Mouse (Mus musculus) layer of hippocampus, adult 9-10 months (tissue): ENCODE data around the gene Scml4.

ENCODE experiments used
- DNase-seq: peaks from one replicate; pipeline ENCODE4 v3.0.0; 2022; ENCODE audit warnings: low spot score

The Scml4 gene

GRCm38 (mm10) chr10:42862102-42862740 lies 2.1 kb downstream of the Scml4 start:
- DNase-seq = no peak

DNA sequence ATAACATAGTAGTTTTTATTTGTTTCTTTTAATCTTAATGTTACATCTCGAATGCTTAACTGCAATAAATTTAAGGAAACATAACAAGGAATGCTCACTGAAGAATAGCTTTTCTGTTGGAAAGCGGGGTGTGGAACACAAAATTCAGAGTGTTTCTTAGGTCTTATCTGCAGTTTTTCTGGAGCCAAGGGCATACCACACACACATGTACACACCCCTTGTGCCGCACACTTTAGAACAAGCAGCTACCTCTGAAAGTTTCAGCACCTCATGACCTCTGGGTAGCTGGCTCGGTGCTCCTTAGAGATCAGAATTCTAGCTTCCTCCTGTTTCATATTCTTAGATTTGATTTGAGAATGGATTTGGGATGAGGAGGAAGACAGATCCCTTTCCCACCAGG lies 2.6 kb downstream of the Scml4 start:
- DNase-seq = no peak

DNA sequence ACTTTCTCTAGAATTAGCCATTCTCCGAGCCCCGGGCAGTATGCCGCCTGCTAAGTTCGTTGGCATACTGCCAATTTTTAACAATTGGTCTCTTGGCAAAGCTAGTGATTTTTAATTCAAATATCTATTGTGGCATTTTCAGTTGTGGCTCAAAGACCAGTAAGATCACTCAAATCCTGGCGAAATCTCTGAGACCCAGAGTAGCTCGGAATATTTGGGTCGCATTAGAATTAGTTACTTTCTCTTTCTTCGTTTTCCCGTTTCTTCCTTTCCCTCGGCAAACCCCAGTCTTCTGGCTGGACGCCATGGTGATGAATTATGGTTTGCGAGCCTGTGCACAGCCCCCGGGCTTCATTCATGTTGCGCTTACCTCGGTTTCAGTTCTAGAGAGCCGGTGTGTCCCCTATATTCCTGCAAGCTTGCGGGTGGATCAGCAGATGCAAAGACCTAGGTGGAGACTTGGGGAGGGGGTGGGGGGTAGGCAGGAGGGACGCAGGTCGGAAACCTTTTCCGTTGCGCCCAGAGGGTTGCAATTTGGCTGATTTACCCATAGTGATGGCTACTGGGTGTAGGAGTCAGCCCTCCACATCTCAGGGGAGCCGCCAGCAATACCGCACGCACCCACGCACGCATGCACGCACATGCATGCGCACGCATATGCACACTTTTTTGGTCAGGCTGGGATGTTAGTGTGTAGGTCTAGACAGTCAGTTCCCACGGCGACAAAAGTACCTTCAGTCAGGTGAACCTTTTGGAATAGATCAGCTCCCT lies 3.6 kb downstream of the Scml4 start:
- no peak for DNase-seq

DNA sequence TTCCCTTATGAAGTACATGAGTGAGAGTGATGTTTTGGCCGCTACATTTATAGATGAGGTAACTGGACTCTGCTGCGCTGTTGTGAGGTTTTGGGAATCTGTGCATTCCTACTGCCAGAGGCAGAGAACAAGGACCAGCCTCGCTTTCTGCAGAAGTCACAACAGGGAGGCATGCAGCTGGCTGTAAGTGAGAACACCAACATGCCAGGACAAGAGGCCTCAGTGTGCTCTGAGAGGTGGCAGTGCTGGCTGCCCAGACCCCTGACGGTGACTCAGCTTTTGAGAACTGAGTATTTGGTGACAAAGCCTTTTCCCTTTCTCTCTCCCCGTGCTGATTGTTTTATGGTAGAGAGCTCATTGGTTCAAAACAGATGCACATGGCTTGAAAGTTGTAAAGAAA lies 4.5 kb downstream of the Scml4 start:
- DNase-seq = no peak

- DNase-seq = no peak
Measured at GRCm38 (mm10) chr10:42868416-42868815, 8.2 kb downstream of the Scml4 start.

DNA sequence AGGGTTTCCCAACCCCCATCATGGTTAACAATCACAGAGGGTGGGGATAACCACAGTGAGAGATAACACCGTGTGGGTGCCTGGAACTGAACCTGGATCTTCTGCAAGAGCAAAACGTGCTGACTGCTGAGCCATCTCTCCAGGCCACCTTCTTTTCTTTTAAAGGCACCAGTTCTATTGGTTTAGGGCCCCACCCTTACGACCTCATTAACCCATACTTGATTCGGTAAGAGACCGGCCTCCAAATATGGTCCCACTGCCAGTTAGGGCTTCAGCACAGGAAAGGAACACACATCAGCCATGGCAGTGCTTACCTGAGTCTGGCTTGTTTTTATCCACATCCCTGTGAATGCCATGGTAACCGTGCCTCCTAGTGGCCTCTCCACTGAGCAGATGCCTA lies 9.3 kb downstream of the Scml4 start:
- no peak for DNase-seq

- no peak for DNase-seq
Measured at GRCm38 (mm10) chr10:42872269-42873010, 12.3 kb downstream of the Scml4 start.

GRCm38 (mm10) chr10:42873077-42873595 lies 13.0 kb downstream of the Scml4 start:
- DNase-seq = no peak

- DNase-seq = no peak
Measured at GRCm38 (mm10) chr10:42876172-42876571, 16.0 kb downstream of the Scml4 start.

- no peak for DNase-seq
Measured at GRCm38 (mm10) chr10:42879269-42879681, 19.1 kb downstream of the Scml4 start.

GRCm38 (mm10) chr10:42879682-42880081 lies 19.5 kb downstream of the Scml4 start:
- no peak for DNase-seq

DNA sequence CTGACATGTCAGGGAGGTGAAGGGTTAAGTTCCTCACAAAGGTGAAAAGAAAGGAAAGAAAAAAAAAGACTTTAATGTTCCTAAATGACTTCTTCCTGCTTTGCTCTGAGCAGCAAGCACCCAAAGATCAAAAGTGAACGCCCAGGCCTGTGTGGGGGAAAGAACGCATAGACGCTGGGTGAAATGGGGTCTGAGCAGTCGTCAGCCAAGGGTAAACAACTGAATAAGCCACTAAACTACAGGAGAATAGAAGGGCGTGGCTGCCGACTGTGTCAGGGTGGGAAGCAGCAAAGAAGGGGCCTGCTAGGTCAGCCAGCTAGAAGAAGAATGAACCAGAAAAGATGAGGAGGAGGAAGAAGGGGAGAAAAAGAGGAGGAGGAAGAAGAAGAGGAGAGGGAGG lies 26.9 kb downstream of the Scml4 start:
- no peak for DNase-seq

DNA sequence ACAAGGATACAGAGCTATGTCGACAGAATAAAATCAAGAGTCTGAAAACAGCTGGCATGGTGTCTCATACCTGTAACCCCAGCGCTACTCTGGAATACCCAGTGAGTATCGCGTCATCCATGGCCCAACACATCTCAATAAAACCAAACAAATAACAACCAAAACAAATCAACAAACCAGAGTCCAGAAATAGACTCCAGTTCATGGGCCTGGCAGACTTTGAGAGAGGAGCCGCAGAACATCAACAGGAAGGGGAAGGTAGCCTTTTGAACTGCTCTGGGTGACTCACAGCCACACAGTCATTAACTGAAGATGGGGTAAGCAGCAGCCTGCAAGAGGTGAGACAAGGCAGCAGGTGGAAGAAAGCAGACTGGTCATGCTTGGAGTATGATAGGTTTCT lies 28.1 kb downstream of the Scml4 start:
- no peak for DNase-seq

- no peak for DNase-seq
Measured at GRCm38 (mm10) chr10:42890365-42890764, 30.2 kb downstream of the Scml4 start.

DNA sequence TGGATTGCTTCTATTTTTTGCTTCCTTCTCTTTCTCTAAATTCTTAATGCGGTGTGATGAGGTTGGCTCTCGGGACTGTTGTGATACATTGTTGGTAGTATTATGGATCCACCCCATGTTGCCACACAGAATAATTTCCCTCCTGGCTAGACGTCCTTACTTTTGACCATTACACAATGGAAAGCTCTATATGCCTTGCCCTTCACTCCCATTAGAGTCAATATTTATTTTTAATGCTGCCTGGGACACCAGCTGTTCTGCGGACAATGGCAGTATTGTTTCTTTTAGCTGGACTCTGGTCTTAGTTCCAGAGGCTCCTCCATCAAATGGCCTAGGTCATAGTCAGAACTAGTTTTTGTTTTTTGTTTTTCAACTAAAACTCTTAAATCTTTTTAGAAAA lies 32.1 kb downstream of the Scml4 start:
- no peak for DNase-seq

DNA sequence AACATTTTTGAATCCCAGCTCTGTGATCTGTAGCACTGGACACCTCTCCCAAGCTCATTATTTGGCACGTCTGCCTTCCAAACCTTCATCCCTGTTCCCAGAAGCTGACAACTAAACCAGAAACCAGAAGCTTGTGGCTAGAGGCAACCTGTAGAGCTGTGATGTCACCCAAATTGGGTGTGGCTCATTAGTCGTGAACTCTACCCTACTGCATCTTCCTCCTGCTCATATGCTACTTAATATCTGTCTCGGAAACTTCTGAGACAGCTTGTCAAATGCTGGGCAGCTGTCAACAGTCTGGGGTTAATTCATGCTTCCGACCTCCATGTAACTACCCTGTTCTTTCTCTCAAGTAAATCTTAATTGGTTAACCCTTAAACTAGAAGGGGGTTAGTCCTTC lies 32.8 kb downstream of the Scml4 start:
- DNase-seq = no peak

- no peak for DNase-seq
Measured at GRCm38 (mm10) chr10:42893857-42894256, 33.7 kb downstream of the Scml4 start.

- DNase-seq = no peak
Measured at GRCm38 (mm10) chr10:42894263-42894662, 34.1 kb downstream of the Scml4 start.

DNA sequence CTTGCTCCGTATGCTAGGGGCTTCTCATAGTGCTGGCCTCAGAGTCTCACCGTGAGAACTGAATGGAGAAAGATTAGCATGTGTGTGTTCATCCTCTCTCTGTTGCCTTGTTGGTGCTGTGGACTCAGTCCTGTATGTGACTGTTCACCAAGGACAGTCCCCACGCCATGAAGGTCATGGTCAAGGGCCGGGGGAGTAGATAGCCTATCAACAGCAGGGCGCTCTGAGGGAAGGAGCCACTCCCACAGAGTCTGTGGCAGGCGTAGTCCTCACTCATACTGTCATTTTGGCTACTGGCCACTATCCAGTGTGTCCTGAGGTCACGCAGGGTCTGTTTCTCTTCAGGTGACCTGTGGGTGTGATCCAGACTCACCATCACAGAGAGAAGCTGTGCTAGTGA lies 34.5 kb downstream of the Scml4 start:
- no peak for DNase-seq

DNA sequence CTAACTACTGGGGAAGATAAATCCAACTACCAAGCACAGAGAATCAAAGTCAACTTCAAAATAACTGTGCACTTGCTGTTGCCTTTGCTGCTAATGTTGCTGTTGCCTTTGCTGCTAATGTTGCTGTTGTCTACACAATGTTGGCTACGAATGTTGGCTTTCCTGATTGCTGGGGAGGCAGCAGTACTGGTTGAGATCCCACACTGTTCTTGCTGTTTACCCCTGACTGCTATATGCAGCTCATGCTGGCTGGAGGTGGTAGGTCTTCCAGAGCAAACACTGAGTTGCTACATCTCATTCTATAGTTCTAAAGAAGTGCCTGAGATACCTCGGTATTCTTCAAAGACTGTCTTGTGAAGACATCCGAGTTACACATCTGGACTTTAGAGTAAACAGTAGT lies 36.5 kb downstream of the Scml4 start:
- no peak for DNase-seq

GRCm38 (mm10) chr10:42897166-42897565 lies 37.0 kb downstream of the Scml4 start:
- no peak for DNase-seq

DNA sequence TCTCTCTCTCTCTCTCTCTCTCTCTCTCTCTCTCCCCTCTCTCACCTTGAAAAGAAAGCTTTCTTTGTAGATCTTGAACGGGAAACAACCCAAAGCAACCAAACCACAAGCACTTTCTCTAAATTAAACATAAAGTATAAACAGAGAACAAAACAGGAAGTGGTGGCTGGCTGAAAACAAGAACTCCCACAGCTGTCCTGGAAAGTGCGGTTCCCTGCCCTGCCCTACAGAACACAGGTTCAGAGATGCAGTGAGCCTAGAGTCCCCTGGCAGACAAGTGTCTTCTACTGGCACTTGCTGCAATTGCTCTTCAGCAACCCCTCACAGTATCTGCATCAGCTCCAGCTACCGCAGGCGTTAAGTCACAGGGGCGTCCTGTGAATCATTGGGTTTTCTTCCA lies 37.5 kb downstream of the Scml4 start:
- no peak for DNase-seq

GRCm38 (mm10) chr10:42901361-42901760 lies 41.2 kb downstream of the Scml4 start:
- DNase-seq = no peak
